Mouse (Mus musculus) intestine, embryonic 15.5 days (tissue): ENCODE data around the gene Cfap97d1. TPM values are rescaled to one million over a fixed set of nuclear protein-coding genes. Genes with fewer than 3 reads are reported as not detected.
A peak's percentile ranks its signal among the peaks of the same experiment; 100 is the strongest.
"Not testable (repeated sequence)": the region's sequence is repeated elsewhere in the genome, so short reads cannot be mapped to it uniquely, and the experiment has no call there.

Source experiments
- ATAC-seq: fragments of 200-750 bp; cut with Nextera tagmentation; 2 replicates; pipeline ENCODE4 v1.8.0; 2017; ENCODE audit warnings: moderate TSS enrichment, moderate library complexity
- H3K27ac ChIP-seq: fragments of 300-500 bp; sonication (generic); 2 replicates; pipeline ENCODE4 v1.5.1; 2015; ENCODE audit warnings: mild to moderate bottlenecking, inconsistent platforms
- H3K27me3 ChIP-seq: fragments of 300-500 bp; sonication (generic); replicated peaks from 2 replicates; pipeline ENCODE4 v1.6.1; 2015; ENCODE audit warnings: inconsistent platforms
- H3K36me3 ChIP-seq: fragments of 300-500 bp; sonication (generic); 2 replicates; pipeline ENCODE4 v1.6.1; 2015; ENCODE audit warnings: inconsistent platforms
- H3K4me1 ChIP-seq: fragments of 300-500 bp; sonication (generic); replicated peaks from 2 replicates; pipeline ENCODE4 v1.6.1; 2015; ENCODE audit warnings: inconsistent platforms
- H3K4me2 ChIP-seq: fragments of 300-500 bp; sonication (generic); replicated peaks from 2 replicates; pipeline ENCODE4 v1.6.1; 2015; ENCODE audit warnings: mild to moderate bottlenecking, inconsistent platforms
- H3K4me3 ChIP-seq: fragments of 300-500 bp; sonication (generic); replicated peaks from 2 replicates; pipeline ENCODE4 v1.5.1; 2015; ENCODE audit warnings: inconsistent platforms
- H3K9ac ChIP-seq: fragments of 300-500 bp; sonication (generic); 2 replicates; pipeline ENCODE4 v1.6.1; 2015; ENCODE audit warnings: inconsistent platforms
- H3K9me3 ChIP-seq: fragments of 300-500 bp; sonication (generic); 2 replicates; pipeline ENCODE4 v1.6.1; 2016; ENCODE audit warnings: inconsistent platforms
- whole genome bisulfite sequencing: fragments of 180-500 bp; shearing (Covaris S2); methylation state at CpG from one replicate; pipeline ENCODE4 v1.1.7; 2015; 5-methylcytosine and 5-hydroxymethylcytosine counted together
- polyA plus RNA-seq: library from polyadenylated mRNA; unstranded; fragments of >200 nt; fragmentation: Nextera tagmentation; extraction: Ambion mirVana; gene quantifications from 2 replicates; pipeline ENCODE4 v1.2.1, GENCODE M21; 2015

Cfap97d1 gene
- polyA plus RNA-seq, 1 experiment from 2014 or later = not detected

GRCm38 (mm10) chr11:101974923-101975322, 9.2 kb upstream of the Cfap97d1 start:
- no peak overlapping the region for H3K4me3 ChIP-seq
- no peaks in the 10 kb centered on the region; the same call in 1 of the 2 replicates for H3K36me3 ChIP-seq
- no peak for ATAC-seq
- 57% methylated on average over 9 of the region's 9 CpGs for WGBS
- no peaks in the 10 kb centered on the region for H3K9me3 ChIP-seq
- H3K9ac ChIP-seq = no peak overlapping the region
- no peak overlapping the region for H3K27ac ChIP-seq
- H3K27me3 ChIP-seq = no peaks in the 10 kb centered on the region
- H3K4me1 ChIP-seq = no peaks in the 10 kb centered on the region
- H3K4me2 ChIP-seq = no peak overlapping the region

- Histone ChIP-seq H3K4me2 (no peak overlapping the region), H3K4me1 (no peaks in the 10 kb centered on the region), H3K9me3 (no peaks in the 10 kb centered on the region), H3K4me3 (no peak overlapping the region), H3K27ac (no peak overlapping the region), H3K9ac (no peak overlapping the region), H3K36me3 (no peaks in the 10 kb centered on the region; the same call in 1 of the 2 replicates), H3K27me3 (no peaks in the 10 kb centered on the region)
- WGBS = 96% methylated on average over 7 of the region's 7 CpGs
- no peak for ATAC-seq
Observed at GRCm38 (mm10) chr11:101976949-101977348, 7.1 kb upstream of the Cfap97d1 start.

GRCm38 (mm10) chr11:101979140-101979539, 4.9 kb upstream of the Cfap97d1 start:
- Histone ChIP-seq H3K9me3 (no peaks in the 10 kb centered on the region), H3K27me3 (no peaks in the 10 kb centered on the region), H3K9ac (no peak overlapping the region), H3K4me1 (peaks cover 5% of the 10 kb centered on the region), H3K4me3 (no peak overlapping the region), H3K4me2 (no peak overlapping the region), H3K27ac (no peak overlapping the region), H3K36me3 (no peaks in the 10 kb centered on the region; the same call in 1 of the 2 replicates)
- ATAC-seq = no peak
- WGBS = 91% methylated on average over 5 of the region's 5 CpGs

- WGBS = 84% methylated on average over 9 of the region's 9 CpGs
- Histone ChIP-seq H3K4me3 (no peak overlapping the region), H3K4me1 (peaks cover 8% of the 10 kb centered on the region), H3K9me3 (no peaks in the 10 kb centered on the region), H3K9ac (no peak overlapping the region), H3K4me2 (no peak overlapping the region), H3K27me3 (no peaks in the 10 kb centered on the region), H3K27ac (no peak overlapping the region), H3K36me3 (no peaks in the 10 kb centered on the region; the same call in 1 of the 2 replicates)
- ATAC-seq = no peak
Observed at GRCm38 (mm10) chr11:101980603-101981157, 3.4 kb upstream of the Cfap97d1 start.

GRCm38 (mm10) chr11:101981850-101982249, 2.2 kb upstream of the Cfap97d1 start:
- no peak overlapping the region for H3K27ac ChIP-seq
- 75% methylated on average over 12 of the region's 12 CpGs for WGBS
- no peaks in the 10 kb centered on the region for H3K9me3 ChIP-seq
- no peaks in the 10 kb centered on the region for H3K27me3 ChIP-seq
- ATAC-seq = no peak
- H3K4me1 ChIP-seq = peaks cover 10% of the 10 kb centered on the region
- no peaks in the 10 kb centered on the region for H3K36me3 ChIP-seq
- no peak overlapping the region for H3K9ac ChIP-seq
- no peak overlapping the region for H3K4me2 ChIP-seq
- no peak overlapping the region for H3K4me3 ChIP-seq

- H3K27ac ChIP-seq = no peak overlapping the region
- 60% methylated on average over 6 of the region's 6 CpGs for WGBS
Observed at GRCm38 (mm10) chr11:101982981-101983411, 1.1 kb upstream of the Cfap97d1 start.

GRCm38 (mm10) chr11:101983431-101983921, 603 bp upstream of the Cfap97d1 start:
- no peaks in the 10 kb centered on the region for H3K36me3 ChIP-seq
- peak overlapping the region; percentile 98; the same call in 1 of the 2 replicates for H3K4me2 ChIP-seq
- no peak overlapping the region for H3K9ac ChIP-seq
- WGBS = 62% methylated on average over 10 of the region's 10 CpGs
- H3K4me3 ChIP-seq = no peak overlapping the region
- no peak for ATAC-seq
- H3K9me3 ChIP-seq = no peaks in the 10 kb centered on the region
- H3K27ac ChIP-seq = no peak overlapping the region
- H3K27me3 ChIP-seq = no peaks in the 10 kb centered on the region
- H3K4me1 ChIP-seq = peaks cover 10% of the 10 kb centered on the region

More at GRCm38 (mm10) chr11:101982981-101983411, 1.1 kb upstream of the Cfap97d1 start:
- Histone ChIP-seq H3K4me3 (no peak overlapping the region), H3K4me2 (no peak overlapping the region; the same call in 1 of the 2 replicates), H3K9me3 (no peaks in the 10 kb centered on the region), H3K9ac (no peak overlapping the region), H3K36me3 (no peaks in the 10 kb centered on the region), H3K4me1 (peaks cover 10% of the 10 kb centered on the region), H3K27me3 (no peaks in the 10 kb centered on the region)
- no peak for ATAC-seq

GRCm38 (mm10) chr11:101985450-101985849, 1.4 kb downstream of the Cfap97d1 start:
- not testable (repeated sequence) for H3K4me2 ChIP-seq, H3K27me3 ChIP-seq, ATAC-seq, H3K36me3 ChIP-seq, H3K27ac ChIP-seq, H3K9ac ChIP-seq, H3K9me3 ChIP-seq, H3K4me3 ChIP-seq
- WGBS = 35% methylated on average over 6 of the region's 6 CpGs
- peaks cover 10% of the 10 kb centered on the region for H3K4me1 ChIP-seq

GRCm38 (mm10) chr11:101985990-101986389, 1.9 kb downstream of the Cfap97d1 start:
- Histone ChIP-seq H3K27me3 (no peaks in the 10 kb centered on the region), H3K27ac (no peak overlapping the region), H3K4me2 (peak overlapping the region; percentile 40; the same call in 1 of the 2 replicates), H3K4me3 (no peak overlapping the region), H3K9ac (no peak overlapping the region), H3K9me3 (no peaks in the 10 kb centered on the region), H3K4me1 (peaks cover 10% of the 10 kb centered on the region), H3K36me3 (no peaks in the 10 kb centered on the region)
- 7% methylated on average over 10 of the region's 10 CpGs for WGBS
- ATAC-seq = peak; percentile 28; the same call in 1 of the 2 replicates

GRCm38 (mm10) chr11:101986913-101987312, 2.8 kb downstream of the Cfap97d1 start, which contains the start of gene Dusp3:
TSS of gene Dusp3 (minus strand) at chr11:101987013.
- Histone ChIP-seq H3K4me1 (peaks cover 10% of the 10 kb centered on the region), H3K4me2 (peak within 1 kb of the TSS; percentile 40; the same call in 1 of the 2 replicates), H3K27me3 (no peaks in the 10 kb centered on the region), H3K27ac (no peak within 1 kb of the TSS), H3K9ac (no peak within 1 kb of the TSS), H3K9me3 (no peaks in the 10 kb centered on the region), H3K4me3 (no peak within 1 kb of the TSS), H3K36me3 (no peaks in the 10 kb centered on the region)
- no peak for ATAC-seq
- 83% methylated on average over 3 of the region's 3 CpGs for WGBS

GRCm38 (mm10) chr11:101990244-101990643, 6.2 kb downstream of the Cfap97d1 start:
- Histone ChIP-seq H3K4me3 (no peak overlapping the region), H3K27ac (no peak overlapping the region), H3K4me1 (0 out of 2 replicates have a peak, but pooled peaks cover 2% of the 10 kb centered on the region), H3K4me2 (no peak overlapping the region), H3K27me3 (no peaks in the 10 kb centered on the region), H3K36me3 (no peaks in the 10 kb centered on the region), H3K9me3 (no peaks in the 10 kb centered on the region), H3K9ac (no peak overlapping the region)
- ATAC-seq = no peak
- WGBS = 82% methylated on average over 3 of the region's 3 CpGs

- H3K36me3 ChIP-seq = no peaks in the 10 kb centered on the region
- no peak overlapping the region for H3K4me2 ChIP-seq
- H3K27me3 ChIP-seq = no peaks in the 10 kb centered on the region
- H3K9me3 ChIP-seq = no peaks in the 10 kb centered on the region
- ATAC-seq = no peak
- H3K4me3 ChIP-seq = no peak overlapping the region
- no peak overlapping the region; the same call in 1 of the 2 replicates for H3K9ac ChIP-seq
- no peak overlapping the region for H3K27ac ChIP-seq
- H3K4me1 ChIP-seq = no peaks in the 10 kb centered on the region
- 66% methylated on average over 3 of the region's 3 CpGs for whole genome bisulfite sequencing
Observed at GRCm38 (mm10) chr11:101991813-101992212, 7.7 kb downstream of the Cfap97d1 start.

GRCm38 (mm10) chr11:101992411-101992810, 8.3 kb downstream of the Cfap97d1 start:
- Histone ChIP-seq H3K4me1 (no peaks in the 10 kb centered on the region), H3K4me2 (no peak overlapping the region), H3K27me3 (no peaks in the 10 kb centered on the region), H3K9ac (no peak overlapping the region), H3K27ac (no peak overlapping the region), H3K9me3 (no peaks in the 10 kb centered on the region), H3K36me3 (no peaks in the 10 kb centered on the region), H3K4me3 (no peak overlapping the region)
- 89% methylated on average over 7 of the region's 7 CpGs for WGBS
- no peak for ATAC-seq
